Mouse (Mus musculus) midbrain, embryonic 13.5 days (tissue): Measurements from ENCODE around the gene Cyb5r1. TPM values are rescaled to one million over a fixed set of nuclear protein-coding genes. Genes with fewer than 3 reads are reported as not detected.

ENCODE experiments used
- ATAC-seq: fragments of 200-750 bp; cut with Nextera tagmentation; 2 replicates; pipeline ENCODE4 v1.8.0; 2017; ENCODE audit warnings: mild to moderate bottlenecking, moderate TSS enrichment, moderate library complexity
- H3K27ac ChIP-seq: fragments of 300-500 bp; sonication (generic); 2 replicates; pipeline ENCODE4 v1.5.1; 2015; ENCODE audit warnings: inconsistent platforms, mild to moderate bottlenecking, moderate library complexity
- H3K27me3 ChIP-seq: fragments of 300-500 bp; sonication (generic); 2 replicates; pipeline ENCODE4 v1.6.1; 2015; ENCODE audit warnings: mild to moderate bottlenecking, inconsistent platforms
- H3K36me3 ChIP-seq: fragments of 300-500 bp; sonication (generic); 2 replicates; pipeline ENCODE4 v1.6.1; 2015; ENCODE audit warnings: mild to moderate bottlenecking, inconsistent platforms
- H3K4me1 ChIP-seq: fragments of 300-500 bp; sonication (generic); replicated peaks from 2 replicates; pipeline ENCODE4 v1.6.1; 2015; ENCODE audit warnings: inconsistent platforms
- H3K4me2 ChIP-seq: fragments of 300-500 bp; sonication (generic); replicated peaks from 2 replicates; pipeline ENCODE4 v1.6.1; 2015; ENCODE audit warnings: moderate library complexity, mild to moderate bottlenecking, inconsistent platforms
- H3K4me3 ChIP-seq: fragments of 300-500 bp; sonication (generic); replicated peaks from 2 replicates; pipeline ENCODE4 v1.5.1; 2015; ENCODE audit warnings: mild to moderate bottlenecking, inconsistent platforms
- H3K9ac ChIP-seq: fragments of 300-500 bp; sonication (generic); replicated peaks from 2 replicates; pipeline ENCODE4 v1.6.1; 2015; ENCODE audit warnings: mild to moderate bottlenecking, inconsistent platforms
- H3K9me3 ChIP-seq: fragments of 300-500 bp; sonication (generic); 2 replicates; pipeline ENCODE4 v1.6.1; 2016; ENCODE audit warnings: mild to moderate bottlenecking, inconsistent platforms
- WGBS: fragments of 180-500 bp; shearing (Covaris S2); methylation state at CpG from one replicate; pipeline ENCODE4 v1.1.7; 2015; 5-methylcytosine and 5-hydroxymethylcytosine counted together
- polyA plus RNA-seq: library from polyadenylated mRNA; unstranded; fragments of >200 nt; fragmentation: Nextera tagmentation; extraction: Ambion mirVana; gene quantifications from 2 replicates; pipeline ENCODE4 v1.2.1, GENCODE M21; 2015

Gene Cyb5r1
- polyA plus RNA-seq, 1 experiment from 2014 or later: 18.2 TPM

DNA sequence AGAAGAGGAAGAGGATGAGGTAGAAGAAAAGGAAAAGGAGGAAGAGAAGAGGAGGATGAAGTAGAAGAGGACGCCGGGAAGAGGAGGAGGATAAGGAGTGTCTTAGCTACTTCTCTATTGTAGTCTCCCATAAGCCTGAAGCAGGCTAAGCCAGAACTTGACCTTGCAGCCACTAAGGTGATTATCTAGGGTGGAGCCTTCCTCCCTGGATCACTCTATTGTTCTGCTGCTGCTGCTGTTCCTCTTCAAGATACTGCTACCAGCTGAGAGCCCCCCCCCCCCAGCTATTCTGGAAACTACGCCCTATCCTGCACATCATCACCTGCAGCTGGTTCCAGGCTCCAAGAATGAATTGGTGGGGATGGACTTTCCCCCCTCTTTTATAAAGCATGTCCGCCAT, 20.8 kb upstream of the Cyb5r1 start:
- Histone ChIP-seq H3K9ac (no peak overlapping the region), H3K4me2 (no peak overlapping the region), H3K27me3 (0 out of 2 replicates have a peak, but pooled peaks cover 5% of the 10 kb centered on the region), H3K27ac (no peak overlapping the region), H3K36me3 (no peaks in the 10 kb centered on the region), H3K4me3 (no peak overlapping the region), H3K9me3 (no peaks in the 10 kb centered on the region), H3K4me1 (peaks cover 10% of the 10 kb centered on the region; the same call in 1 of the 2 replicates)
- WGBS: 79% methylated on average over 4 of the region's 4 CpGs
- no peak for ATAC-seq

DNA sequence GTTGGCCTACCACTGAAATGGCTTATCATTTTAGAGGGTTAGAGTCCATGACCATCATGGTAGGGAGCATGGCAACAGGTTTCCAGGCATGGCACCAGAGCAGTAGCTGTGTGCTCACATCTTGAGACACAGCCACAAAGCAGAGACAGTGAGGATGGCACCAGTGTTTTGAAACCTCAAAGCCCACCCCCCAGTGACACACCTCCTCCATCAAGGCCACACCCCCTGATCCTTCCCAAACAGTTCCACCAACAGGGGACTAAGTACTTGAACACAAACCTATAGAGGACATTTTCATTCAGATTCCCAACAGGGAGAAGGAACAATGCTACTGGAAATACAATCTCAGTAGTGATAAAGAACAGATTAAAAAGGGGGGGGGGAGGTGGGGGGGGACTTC, 20.2 kb upstream of the Cyb5r1 start:
- no peak overlapping the region for H3K4me2 ChIP-seq
- ATAC-seq: no peak

DNA sequence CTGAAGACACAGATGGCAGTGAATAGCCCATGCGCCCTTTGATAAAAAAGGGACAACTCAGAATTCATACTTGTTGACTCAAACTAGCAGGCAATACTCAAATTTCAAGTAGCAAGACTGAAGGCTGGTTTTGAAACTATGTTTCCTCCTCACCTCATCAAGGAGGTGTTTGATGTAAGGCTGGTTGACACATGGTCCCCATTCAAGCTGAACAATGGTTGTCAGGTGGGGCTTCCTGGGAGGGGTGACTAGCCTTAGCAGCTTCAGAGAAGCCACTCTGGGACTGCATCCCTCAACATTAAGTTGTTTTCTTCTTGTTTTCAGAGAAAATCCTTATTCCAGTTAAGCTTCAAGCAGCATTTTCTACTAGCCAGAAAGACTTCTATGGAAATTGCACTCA, 19.7 kb upstream of the Cyb5r1 start, which contains the start of gene 4933406M09Rik:
Gene 4933406M09Rik, plus strand, starts transcription at position 275 of the 400 bp plus-strand sequence.
- no peaks in the 10 kb centered on the region for H3K9me3 ChIP-seq

More for the DNA sequence above, 20.2 kb upstream of the Cyb5r1 start:
- H3K4me3 ChIP-seq: no peak overlapping the region
- H3K36me3 ChIP-seq: no peaks in the 10 kb centered on the region
- peaks cover 10% of the 10 kb centered on the region; the same call in 1 of the 2 replicates for H3K4me1 ChIP-seq
- no peaks in the 10 kb centered on the region for H3K9me3 ChIP-seq
- H3K9ac ChIP-seq: no peak overlapping the region
- no peak overlapping the region for H3K27ac ChIP-seq
- 0 out of 2 replicates have a peak, but pooled peaks cover 5% of the 10 kb centered on the region for H3K27me3 ChIP-seq

DNA sequence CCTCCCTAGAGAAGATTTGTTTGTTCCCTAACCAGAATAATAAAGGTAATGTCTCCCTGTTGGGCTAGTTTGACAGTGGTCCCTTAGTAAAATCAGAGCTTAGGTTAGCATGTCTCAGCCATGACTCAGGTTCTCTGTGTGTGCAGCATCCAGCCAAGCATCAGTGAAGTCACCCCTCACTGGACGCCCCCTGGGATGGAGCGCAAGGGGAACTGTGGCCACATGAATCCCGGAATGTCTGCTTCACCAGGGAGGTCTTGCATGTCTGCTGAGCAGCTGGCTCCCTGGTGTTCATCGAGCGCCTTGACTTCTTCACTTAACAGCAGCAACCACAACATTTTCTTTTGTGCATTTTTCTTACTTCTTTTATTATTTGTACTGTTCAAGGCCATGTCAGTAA, 11.5 kb upstream of the Cyb5r1 start:
- 63% methylated on average over 5 of the region's 5 CpGs for WGBS
- Histone ChIP-seq H3K9ac (no peak overlapping the region), H3K4me1 (no peaks in the 10 kb centered on the region), H3K27ac (no peak overlapping the region), H3K9me3 (no peaks in the 10 kb centered on the region), H3K27me3 (no peaks in the 10 kb centered on the region), H3K36me3 (no peaks in the 10 kb centered on the region), H3K4me2 (no peak overlapping the region), H3K4me3 (no peak overlapping the region)
- ATAC-seq: no peak

More for the DNA sequence above, 19.7 kb upstream of the Cyb5r1 start, which contains the start of gene 4933406M09Rik:
- ATAC-seq: no peak
- Histone ChIP-seq H3K27me3 (0 out of 2 replicates have a peak, but pooled peaks cover 5% of the 10 kb centered on the region), H3K4me3 (no peak within 1 kb of the TSS), H3K4me2 (no peak within 1 kb of the TSS), H3K36me3 (no peaks in the 10 kb centered on the region), H3K4me1 (peaks cover 10% of the 10 kb centered on the region; the same call in 1 of the 2 replicates), H3K27ac (no peak within 1 kb of the TSS), H3K9ac (no peak within 1 kb of the TSS)
- 94% methylated on average over 1 of the region's 1 CpGs for WGBS

DNA sequence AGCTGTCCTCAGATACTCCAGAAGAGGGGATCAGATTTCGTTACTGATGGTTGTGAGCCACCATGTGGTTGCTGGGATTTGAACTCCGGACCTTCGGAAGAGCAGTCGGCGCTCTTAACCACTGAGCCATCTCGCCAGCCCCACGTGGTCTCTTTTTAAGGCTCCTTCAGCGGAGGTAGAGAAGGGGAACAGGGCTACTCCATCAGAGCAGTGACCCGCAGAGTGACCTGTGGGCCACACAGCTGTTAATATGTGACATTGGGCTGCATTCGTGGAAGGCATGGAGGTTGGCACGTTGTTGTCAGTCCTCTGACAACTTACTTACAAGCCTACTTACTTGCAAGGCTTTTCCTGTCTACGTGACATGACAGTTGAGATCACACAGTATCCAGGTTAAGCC, 7.1 kb upstream of the Cyb5r1 start:
- H3K9ac ChIP-seq: no peak overlapping the region
- H3K4me2 ChIP-seq: no peak overlapping the region
- no peak for ATAC-seq
- no peak overlapping the region for H3K27ac ChIP-seq
- H3K4me1 ChIP-seq: no peaks in the 10 kb centered on the region
- 90% methylated on average over 12 of the region's 12 CpGs for WGBS
- no peaks in the 10 kb centered on the region for H3K36me3 ChIP-seq
- no peaks in the 10 kb centered on the region for H3K9me3 ChIP-seq
- H3K27me3 ChIP-seq: no peaks in the 10 kb centered on the region
- H3K4me3 ChIP-seq: no peak overlapping the region

DNA sequence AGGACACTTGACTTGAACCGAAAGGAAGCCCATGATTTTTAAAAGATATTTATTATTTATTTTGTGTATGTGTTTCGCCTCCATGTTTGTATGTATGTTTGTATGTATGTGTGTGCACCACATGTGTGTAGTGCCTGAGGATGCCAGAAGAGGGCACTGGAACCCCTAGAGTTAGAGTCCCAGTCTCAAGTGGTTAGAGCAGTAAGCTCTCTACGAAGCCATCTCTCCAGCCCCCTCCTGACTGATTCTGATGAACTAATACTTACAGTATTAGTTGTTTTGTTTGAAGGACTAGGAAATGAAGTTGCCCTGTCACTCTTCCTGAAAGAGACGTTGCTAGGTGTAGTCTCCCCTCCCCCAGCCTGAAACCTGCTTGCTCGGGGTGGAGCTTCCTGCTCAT, 5.6 kb upstream of the Cyb5r1 start:
- 57% methylated on average over 5 of the region's 5 CpGs for WGBS
- H3K27ac ChIP-seq: no peak overlapping the region
- H3K9ac ChIP-seq: no peak overlapping the region
- H3K27me3 ChIP-seq: no peaks in the 10 kb centered on the region
- H3K36me3 ChIP-seq: no peaks in the 10 kb centered on the region
- no peak for ATAC-seq
- H3K4me2 ChIP-seq: no peak overlapping the region
- no peak overlapping the region for H3K4me3 ChIP-seq
- H3K4me1 ChIP-seq: no peaks in the 10 kb centered on the region
- no peaks in the 10 kb centered on the region for H3K9me3 ChIP-seq

DNA sequence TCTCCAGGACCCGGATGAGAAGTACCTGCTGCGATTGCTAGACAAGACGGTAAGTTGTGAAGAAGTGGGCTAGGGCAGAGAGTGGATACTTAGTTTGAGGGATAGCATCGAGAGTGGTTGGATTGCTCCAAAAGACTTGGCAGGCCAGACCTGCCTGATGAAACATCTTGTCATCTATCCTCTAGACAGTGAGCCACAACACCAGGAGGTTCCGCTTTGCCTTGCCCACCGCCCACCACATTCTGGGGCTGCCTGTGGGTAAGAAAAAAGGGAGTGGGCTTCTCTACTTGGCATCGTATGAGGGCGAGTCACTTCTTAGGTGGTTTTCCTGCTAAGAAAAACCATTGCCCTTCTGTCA, 1.0 kb downstream of the Cyb5r1 start:
- 38% methylated on average over 8 of the region's 8 CpGs for WGBS
- no peaks in the 10 kb centered on the region for H3K27me3 ChIP-seq
- H3K9ac ChIP-seq: peak overlapping the region; percentile 69
- no peaks in the 10 kb centered on the region for H3K9me3 ChIP-seq
- peak; percentile 63 for ATAC-seq
- peak overlapping the region; percentile 81 for H3K4me2 ChIP-seq
- H3K4me1 ChIP-seq: peaks cover 9% of the 10 kb centered on the region
- H3K36me3 ChIP-seq: peaks cover 32% of the 10 kb centered on the region
- H3K4me3 ChIP-seq: peak overlapping the region; percentile 69
- H3K27ac ChIP-seq: no peak overlapping the region

DNA sequence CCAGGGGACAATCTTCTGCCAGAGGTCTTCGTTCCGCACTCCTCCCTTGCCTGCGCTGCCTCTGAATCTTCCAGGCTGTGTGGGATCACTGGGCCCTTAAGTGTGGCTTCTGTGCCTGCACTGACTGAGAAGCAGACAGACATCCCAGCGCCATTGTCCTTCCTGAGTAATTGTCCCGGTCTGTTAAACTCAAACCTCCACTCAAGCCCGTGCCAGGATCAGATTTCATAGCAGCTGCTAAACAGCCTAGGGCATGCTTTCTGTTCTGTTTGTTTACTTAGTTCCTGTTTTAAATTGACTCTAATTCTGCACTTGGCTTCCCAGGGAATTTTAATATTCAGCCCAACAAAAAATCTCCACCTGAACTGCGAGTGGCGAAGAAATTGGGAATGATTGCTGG, 2.7 kb downstream of the Cyb5r1 start:
- H3K9ac ChIP-seq: 0 out of 2 replicates have a peak overlapping the region, but pooled peaks have one; percentile 19
- H3K4me1 ChIP-seq: peaks cover 9% of the 10 kb centered on the region
- 73% methylated on average over 8 of the region's 8 CpGs for WGBS
- ATAC-seq: no peak
- no peaks in the 10 kb centered on the region for H3K9me3 ChIP-seq
- no peak overlapping the region for H3K27ac ChIP-seq
- H3K4me2 ChIP-seq: no peak overlapping the region
- no peak overlapping the region for H3K4me3 ChIP-seq
- peaks cover 32% of the 10 kb centered on the region for H3K36me3 ChIP-seq
- H3K27me3 ChIP-seq: no peaks in the 10 kb centered on the region

DNA sequence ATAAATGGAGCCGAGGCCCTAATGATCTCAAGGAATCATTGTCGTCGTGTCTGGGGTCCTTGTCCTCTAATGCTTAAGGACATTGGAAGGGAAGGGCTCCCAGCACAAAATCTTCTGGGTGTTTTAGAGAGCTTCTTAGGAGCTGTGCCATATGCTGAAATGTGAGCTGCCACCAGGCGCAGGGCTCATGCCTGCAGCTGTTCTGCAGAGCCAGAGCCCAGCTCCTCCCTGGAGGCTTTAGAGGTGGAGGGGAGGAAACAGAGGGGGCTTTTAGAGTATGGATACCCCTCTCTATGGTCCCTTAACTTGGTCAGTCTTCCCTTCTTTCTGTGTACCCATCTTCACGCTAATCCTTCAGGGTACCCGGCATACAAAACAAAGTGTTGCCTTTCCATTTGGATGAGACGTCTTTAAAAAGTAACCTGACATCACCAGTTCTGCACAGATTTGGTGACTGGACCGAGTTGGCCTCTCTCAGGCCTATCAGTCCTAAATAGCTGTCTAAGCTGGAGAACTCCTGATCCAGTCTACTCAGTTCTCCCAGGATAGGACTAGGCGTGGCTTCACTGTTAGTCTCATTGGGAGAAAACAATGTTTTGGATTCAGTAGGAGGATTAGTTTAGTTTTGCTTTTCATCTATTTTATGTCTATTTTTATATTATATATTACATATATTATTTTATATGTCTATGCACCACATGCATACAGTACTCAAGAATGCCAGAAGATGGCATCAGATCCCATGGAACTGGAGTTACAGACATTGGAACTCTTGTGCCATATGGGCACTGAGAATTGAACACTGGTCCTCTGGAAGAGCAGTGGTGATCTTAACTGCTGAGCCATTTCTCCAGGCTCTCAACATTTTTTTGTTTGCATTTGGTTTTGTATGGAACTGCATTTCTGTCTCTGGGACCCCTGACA, 6.6 kb downstream of the Cyb5r1 start:
- 94% methylated on average over 9 of the region's 9 CpGs for WGBS
- Histone ChIP-seq H3K4me1 (peaks cover 19% of the 10 kb centered on the region), H3K9ac (no peak overlapping the region), H3K4me2 (no peak overlapping the region), H3K36me3 (peaks cover 32% of the 10 kb centered on the region), H3K27ac (no peak overlapping the region), H3K27me3 (no peaks in the 10 kb centered on the region), H3K4me3 (no peak overlapping the region), H3K9me3 (no peaks in the 10 kb centered on the region)
- no peak for ATAC-seq

DNA sequence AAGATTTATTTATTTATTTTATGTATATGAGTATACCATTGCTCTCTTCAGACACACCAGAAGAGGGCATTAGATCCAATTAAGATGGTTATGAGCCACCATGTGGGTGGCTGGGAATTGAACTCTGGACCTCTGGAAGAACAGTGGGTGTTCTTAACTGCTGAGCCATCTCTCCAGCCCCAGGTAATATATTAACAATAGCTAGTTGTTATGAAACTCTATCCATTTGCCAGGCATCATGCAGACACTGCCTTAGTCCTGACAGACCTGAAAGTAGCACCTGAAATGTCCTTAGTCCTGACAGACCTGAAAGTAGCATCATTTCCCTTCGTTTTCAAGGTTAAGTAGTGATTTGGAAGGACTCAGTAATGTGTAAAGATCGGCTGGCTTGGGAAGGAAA, 8.7 kb downstream of the Cyb5r1 start:
- Histone ChIP-seq H3K36me3 (peaks cover 21% of the 10 kb centered on the region), H3K27me3 (no peaks in the 10 kb centered on the region), H3K4me2 (peak overlapping the region; percentile 61; the same call in 1 of the 2 replicates), H3K9ac (no peak overlapping the region), H3K27ac (no peak overlapping the region), H3K9me3 (no peaks in the 10 kb centered on the region), H3K4me1 (peaks cover 36% of the 10 kb centered on the region), H3K4me3 (no peak overlapping the region)
- WGBS: 57% methylated on average over 2 of the region's 2 CpGs
- no peak for ATAC-seq

DNA sequence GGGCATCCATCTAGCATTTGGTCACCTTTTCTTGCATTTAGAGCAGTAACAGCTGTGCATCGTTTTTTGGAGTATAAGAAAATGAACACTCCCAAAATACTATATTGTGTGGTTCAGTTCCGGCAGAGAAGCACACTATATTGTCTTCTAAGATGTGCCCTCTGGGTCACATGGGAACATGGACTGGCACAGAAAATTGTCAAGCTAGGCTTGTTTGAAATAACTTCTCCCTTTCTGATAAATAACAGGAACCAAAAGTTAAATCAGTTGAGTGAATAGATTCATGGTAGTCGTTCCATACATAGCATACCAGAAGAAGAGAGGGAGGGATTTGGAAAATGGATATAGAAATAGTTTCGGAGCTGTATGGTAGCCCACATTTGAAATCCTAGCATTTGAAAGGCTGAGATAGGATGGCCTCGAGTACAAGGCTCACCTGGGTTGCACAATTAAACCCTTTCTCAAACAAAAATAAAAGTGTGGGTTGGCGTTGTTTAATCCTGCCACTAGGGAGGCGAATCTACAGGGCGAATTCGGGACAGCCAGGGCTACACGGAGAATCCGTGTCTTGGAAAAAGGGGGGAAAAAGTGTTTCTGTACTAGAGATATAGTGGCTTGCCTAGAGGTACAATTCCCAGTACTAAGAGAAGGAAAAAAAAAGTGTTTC, 9.3 kb downstream of the Cyb5r1 start:
- H3K27me3 ChIP-seq: no peaks in the 10 kb centered on the region
- H3K36me3 ChIP-seq: peaks cover 15% of the 10 kb centered on the region
- peak overlapping the region; percentile 91 for H3K4me3 ChIP-seq
- peak overlapping the region; percentile 58 for H3K9ac ChIP-seq
- ATAC-seq: peak; percentile 32
- H3K27ac ChIP-seq: peak overlapping the region; percentile 85
- H3K4me1 ChIP-seq: peaks cover 38% of the 10 kb centered on the region
- WGBS: 15% methylated on average over 11 of the region's 11 CpGs
- no peaks in the 10 kb centered on the region for H3K9me3 ChIP-seq
- peak overlapping the region; percentile 61 for H3K4me2 ChIP-seq
